Mouse (Mus musculus) lung, postnatal 0 days (tissue): ENCODE results near the gene Hspa1l. TPM values are rescaled to one million over a fixed set of nuclear protein-coding genes. Genes with fewer than 3 reads are reported as not detected.
A peak's percentile ranks its signal among the peaks of the same experiment; 100 is the strongest.

Experiments
- ATAC-seq: fragments of 200-750 bp; cut with Nextera tagmentation; 2 replicates; pipeline ENCODE4 v1.8.0; 2017; ENCODE audit warnings: moderate library complexity
- DNase-seq: peaks from one replicate; pipeline ENCODE4 v3.0.0-alpha.2; 2016; ENCODE audit warnings: low spot score
- H3K27ac ChIP-seq: fragments of 300-500 bp; sonication (generic); 2 replicates; pipeline ENCODE4 v1.5.1; 2014; ENCODE audit warnings: antibody characterized with exemption, mild to moderate bottlenecking, low read length, mixed read lengths
- H3K27me3 ChIP-seq: fragments of 300-500 bp; sonication (generic); replicated peaks from 2 replicates; pipeline ENCODE4 v1.6.1; 2014; ENCODE audit warnings: low read length, mixed read lengths; ENCODE audit not compliant: insufficient read depth
- H3K36me3 ChIP-seq: fragments of 300-500 bp; sonication (generic); 2 replicates; pipeline ENCODE4 v1.6.1; 2014; ENCODE audit warnings: low read length, mixed read lengths; ENCODE audit not compliant: insufficient read depth
- H3K4me1 ChIP-seq: fragments of 300-500 bp; sonication (generic); 2 replicates; pipeline ENCODE4 v1.6.1; 2014; ENCODE audit warnings: antibody characterized with exemption, low read depth, low read length, mixed read lengths; ENCODE audit not compliant: insufficient read depth
- H3K4me2 ChIP-seq: fragments of 300-500 bp; sonication (generic); replicated peaks from 2 replicates; pipeline ENCODE4 v1.6.1; 2014; ENCODE audit warnings: low read depth, mild to moderate bottlenecking, low read length, moderate library complexity, mixed read lengths
- H3K4me3 ChIP-seq: fragments of 300-500 bp; sonication (generic); 2 replicates; pipeline ENCODE4 v1.5.1; 2014; ENCODE audit warnings: low read depth, low read length
- H3K9ac ChIP-seq: fragments of 300-500 bp; sonication (generic); replicated peaks from 2 replicates; pipeline ENCODE4 v1.6.1; 2014; ENCODE audit warnings: low read depth, mild to moderate bottlenecking
- H3K9me3 ChIP-seq: fragments of 300-500 bp; sonication (generic); 2 replicates; pipeline ENCODE4 v1.6.1; 2016; ENCODE audit warnings: low read length, mixed read lengths
- CTCF ChIP-seq: IDR thresholded peaks from 2 replicates; pipeline ENCODE4 v1.5.1; 2016; ENCODE audit warnings: antibody characterized with exemption, mild to moderate bottlenecking
- EP300 ChIP-seq: IDR thresholded peaks from 2 replicates; pipeline ENCODE4 v1.6.1; 2016; ENCODE audit warnings: antibody characterized with exemption, mild to moderate bottlenecking, control low read depth
- WGBS: fragments of 180-500 bp; shearing (Covaris S2); extraction: QIAGEN DNeasy Blood & Tissue Kit; methylation state at CpG from one replicate; pipeline ENCODE4 v1.1.7; 2014; 5-methylcytosine and 5-hydroxymethylcytosine counted together
- polyA plus RNA-seq: library from polyadenylated mRNA; unstranded; fragments of >200 nt; fragmentation: Nextera tagmentation; extraction: Ambion mirVana; gene quantifications from 2 replicates; pipeline ENCODE4 v1.2.1, GENCODE M21; 2015

Hspa1l gene
- polyA plus RNA-seq, 1 experiment from 2014 or later: 0.79 TPM

- ATAC-seq (no peak), DNase-seq (no peak)
- no peaks in the 10 kb centered on the region for H3K9me3 ChIP-seq
- H3K27ac ChIP-seq: no peak overlapping the region
- peaks cover under 1% of the 10 kb centered on the region; the same call in 1 of the 2 replicates for H3K4me1 ChIP-seq
- no peaks in the 10 kb centered on the region for H3K27me3 ChIP-seq
- TF ChIP-seq EP300 (no peak), CTCF (no peak)
- H3K36me3 ChIP-seq: no peaks in the 10 kb centered on the region
- H3K4me2 ChIP-seq: no peak overlapping the region
- WGBS: 76% methylated on average over 3 of the region's 3 CpGs
- H3K4me3 ChIP-seq: no peak overlapping the region
- H3K9ac ChIP-seq: no peak overlapping the region
Observed at GRCm38 (mm10) chr17:34975581-34976492, 3.3 kb downstream of the Hspa1l start.

GRCm38 (mm10) chr17:34977000-34977399 is 4.5 kb downstream of the Hspa1l start:
- no peak for ATAC-seq
- 91% methylated on average over 20 of the region's 20 CpGs for WGBS

GRCm38 (mm10) chr17:34978239-34978638 is 5.7 kb downstream of the Hspa1l start:
- H3K4me1 ChIP-seq: peaks cover 7% of the 10 kb centered on the region
- H3K4me3 ChIP-seq: no peak overlapping the region
- TF ChIP-seq CTCF: no peak
- no peak for TF ChIP-seq EP300
- H3K9ac ChIP-seq: no peak overlapping the region
- 87% methylated on average over 27 of the region's 27 CpGs for WGBS
- H3K27ac ChIP-seq: no peak overlapping the region
- H3K4me2 ChIP-seq: no peak overlapping the region
- H3K27me3 ChIP-seq: no peaks in the 10 kb centered on the region
- ATAC-seq: no peak
- DNase-seq: no peak
- H3K36me3 ChIP-seq: no peaks in the 10 kb centered on the region
- no peaks in the 10 kb centered on the region for H3K9me3 ChIP-seq

More at GRCm38 (mm10) chr17:34977000-34977399, 4.5 kb downstream of the Hspa1l start:
- Histone ChIP-seq H3K4me3 (no peak overlapping the region), H3K4me2 (no peak overlapping the region), H3K27ac (no peak overlapping the region), H3K9me3 (no peaks in the 10 kb centered on the region), H3K27me3 (no peaks in the 10 kb centered on the region), H3K9ac (no peak overlapping the region), H3K36me3 (no peaks in the 10 kb centered on the region), H3K4me1 (peaks cover 3% of the 10 kb centered on the region; the same call in 1 of the 2 replicates)
- TF ChIP-seq EP300 (no peak), CTCF (no peak)
- no peak for DNase-seq

DNA sequence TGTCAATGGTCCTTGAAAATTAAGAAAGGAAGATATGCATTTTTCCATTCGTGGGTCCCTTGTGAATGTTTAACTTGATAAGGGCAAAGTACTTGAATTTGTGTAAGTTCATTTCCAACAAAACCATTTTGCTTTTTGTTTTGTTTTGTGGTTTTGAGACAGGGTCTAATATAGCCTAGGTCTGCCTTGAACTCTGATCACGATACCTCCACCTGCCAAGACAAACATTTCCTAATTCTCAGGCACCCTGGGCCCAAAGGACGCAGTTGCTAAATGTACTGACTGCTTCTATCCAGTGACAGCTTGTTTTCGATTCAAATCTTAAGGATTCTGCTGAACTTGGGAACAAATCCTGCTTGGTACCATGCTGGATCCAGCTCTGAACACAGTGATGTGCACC is 7.1 kb downstream of the Hspa1l start:
- no peak for DNase-seq
- peaks cover 7% of the 10 kb centered on the region for H3K4me1 ChIP-seq
- WGBS: 84% methylated on average over 4 of the region's 4 CpGs
- no peaks in the 10 kb centered on the region for H3K36me3 ChIP-seq
- no peaks in the 10 kb centered on the region for H3K27me3 ChIP-seq
- no peak overlapping the region for H3K4me2 ChIP-seq
- no peak overlapping the region for H3K4me3 ChIP-seq
- no peaks in the 10 kb centered on the region for H3K9me3 ChIP-seq
- H3K27ac ChIP-seq: no peak overlapping the region
- ATAC-seq: no peak
- TF ChIP-seq CTCF: no peak
- TF ChIP-seq EP300: no peak
- H3K9ac ChIP-seq: no peak overlapping the region

DNA sequence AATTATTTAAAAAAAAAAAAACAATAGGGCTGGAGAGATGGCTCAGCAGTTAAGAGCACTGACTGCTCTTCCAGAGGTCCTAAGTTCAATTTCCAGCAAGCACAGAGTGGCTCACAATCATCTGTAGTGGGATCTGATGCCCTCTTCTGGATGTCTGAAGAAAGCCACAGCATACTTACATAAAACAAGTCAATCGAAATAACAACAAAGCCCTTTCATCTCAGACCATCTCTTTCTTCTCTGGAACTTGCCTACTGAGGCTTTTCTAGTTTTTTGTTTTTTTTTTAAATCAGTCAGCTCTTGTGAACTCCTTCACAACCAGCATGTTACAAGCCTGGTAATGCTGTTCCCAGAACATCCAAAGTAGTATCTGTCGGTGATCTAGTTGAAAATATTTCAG is 8.2 kb downstream of the Hspa1l start:
- WGBS: 5% methylated on average over 2 of the region's 2 CpGs
- TF ChIP-seq EP300: no peak
- peak; percentile 79 for TF ChIP-seq CTCF
- peak overlapping the region; percentile 58; the same call in 1 of the 2 replicates for H3K4me3 ChIP-seq
- 0 out of 2 replicates have a peak, but pooled peaks cover 1% of the 10 kb centered on the region for H3K36me3 ChIP-seq
- DNase-seq: peak; percentile 92
- no peak for ATAC-seq
- no peaks in the 10 kb centered on the region for H3K27me3 ChIP-seq
- H3K4me2 ChIP-seq: peak overlapping the region; percentile 86
- H3K4me1 ChIP-seq: peaks cover 7% of the 10 kb centered on the region
- peak overlapping the region; percentile 92; the same call in 1 of the 2 replicates for H3K27ac ChIP-seq
- H3K9me3 ChIP-seq: no peaks in the 10 kb centered on the region
- H3K9ac ChIP-seq: no peak overlapping the region

DNA sequence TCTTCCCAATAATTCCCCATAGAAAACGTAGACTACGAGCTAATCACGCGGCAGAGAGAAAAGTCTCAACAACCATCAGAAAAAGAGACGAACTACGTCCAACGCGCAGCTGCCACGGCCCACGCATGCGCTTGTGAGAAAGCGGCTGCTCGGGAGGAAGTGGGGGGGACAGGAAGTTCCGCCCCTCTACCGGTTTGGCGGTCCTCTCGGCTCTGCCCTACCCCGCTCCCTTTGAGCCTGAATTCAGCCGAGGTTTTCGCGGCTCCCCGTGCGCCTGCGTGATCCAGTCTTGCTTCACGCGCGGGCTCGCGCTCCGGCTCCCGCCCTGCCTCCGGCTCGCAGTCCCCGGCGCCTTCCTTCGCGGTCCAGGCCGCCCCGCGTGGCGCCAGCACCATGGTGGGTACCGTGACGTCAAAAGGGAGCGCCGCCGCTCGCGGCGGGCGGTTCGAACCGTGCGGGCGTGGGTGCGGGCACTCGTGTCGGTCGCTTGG is 9.2 kb downstream of the Hspa1l start, which contains the start of gene Lsm2:
Lsm2 (plus strand) TSS at position 173 of the 491 bp plus-strand sequence.
- ATAC-seq (peak; percentile 96), DNase-seq (peak; percentile 98)
- TF ChIP-seq CTCF (peak; percentile 29), EP300 (no peak)
- Histone ChIP-seq H3K27ac (peak within 1 kb of the TSS; percentile 92), H3K9ac (peak within 1 kb of the TSS; percentile 56), H3K4me1 (peaks cover 7% of the 10 kb centered on the region), H3K36me3 (peaks cover 9% of the 10 kb centered on the region; the same call in 1 of the 2 replicates), H3K4me3 (peak within 1 kb of the TSS; percentile 58), H3K4me2 (peak within 1 kb of the TSS; percentile 86), H3K27me3 (no peaks in the 10 kb centered on the region), H3K9me3 (no peaks in the 10 kb centered on the region)
- under 1% methylated on average over 57 of the region's 58 CpGs for WGBS
